Mouse (Mus musculus) lung, postnatal 0 days (tissue): ENCODE measurements at regions not wholly inside any gene's neighbourhood (a gene's known extent, or its start where the extent isn't known, plus 50 kb on each side); places are given as distances from the start of the nearest gene placed in this dataset.

Experiments
- CTCF ChIP-seq: IDR thresholded peaks from 2 replicates; pipeline ENCODE4 v1.5.1; 2016; ENCODE audit warnings: antibody characterized with exemption, mild to moderate bottlenecking
- EP300 ChIP-seq: IDR thresholded peaks from 2 replicates; pipeline ENCODE4 v1.6.1; 2016; ENCODE audit warnings: antibody characterized with exemption, mild to moderate bottlenecking, control low read depth

- TF ChIP-seq CTCF, result no peak
- TF ChIP-seq EP300, result no peak
Observed at GRCm38 (mm10) chr2:174575546-174575945, 67.8 kb upstream of the Zfp831 start.
